Mouse (Mus musculus): ENCODE measurements at regions not wholly inside any gene's neighbourhood (a gene's known extent, or its start where the extent isn't known, plus 50 kb on each side); places are given as distances from the start of the nearest gene placed in this dataset.
A peak's percentile ranks its signal among the peaks of the same experiment; 100 is the strongest.

- WGBS, result 58% methylated on average over 4 of the region's 4 CpGs
- Histone ChIP-seq H3K27ac (ENCODE audit: low read depth) (no peak overlapping the region), H3K4me1 (ENCODE audit: control insufficient read depth, insufficient read depth) (no peaks in the 10 kb centered on the region), H3K4me3 (ENCODE audit: low read depth, low read length) (no peak overlapping the region), H3K9ac (replicated peaks; ENCODE audit: low read depth, low read length) (no peak overlapping the region), H3K36me3 (replicated peaks; ENCODE audit: control insufficient read depth, insufficient read depth, low read length) (no peaks in the 10 kb centered on the region), H3K27me3 (ENCODE audit: control insufficient read depth, insufficient read depth, low read length) (no peaks in the 10 kb centered on the region), H3K9me3 (replicated peaks; ENCODE audit: control insufficient read depth, low read length) (no peaks in the 10 kb centered on the region), H3K4me2 (ENCODE audit: low read depth, low read length) (no peak overlapping the region)
- DNase-seq (ENCODE audit: low spot score) (no peak), ATAC-seq (ENCODE audit: insufficient read depth, low read depth) (no peak)
- TF ChIP-seq CTCF (IDR thresholded peaks at IDR 0.05; ENCODE audit: low read depth) (no peak), EP300 (IDR thresholded peaks at IDR 0.05; ENCODE audit: low read depth) (no peak)
Measured at GRCm38 (mm10) chr9:84285604-84286003, 360.7 kb downstream of the Bckdhb start.

GRCm38 (mm10) chr9:84295891-84296290 lies 370.9 kb downstream of the Bckdhb start:
- no peak overlapping the region for H3K4me2 ChIP-seq (ENCODE audit: low read depth, low read length)
- no peaks in the 10 kb centered on the region for H3K27me3 ChIP-seq (ENCODE audit: control insufficient read depth, insufficient read depth, low read length)
- DNase-seq (ENCODE audit: low spot score) (no peak), ATAC-seq (ENCODE audit: insufficient read depth, low read depth) (no peak)
- H3K36me3 ChIP-seq (replicated peaks; ENCODE audit: control insufficient read depth, insufficient read depth, low read length), result no peaks in the 10 kb centered on the region
- H3K9me3 ChIP-seq (replicated peaks; ENCODE audit: control insufficient read depth, low read length), result no peaks in the 10 kb centered on the region
- TF ChIP-seq CTCF (IDR thresholded peaks at IDR 0.05; ENCODE audit: low read depth) (no peak), EP300 (IDR thresholded peaks at IDR 0.05; ENCODE audit: low read depth) (no peak)
- H3K4me3 ChIP-seq (ENCODE audit: low read depth, low read length), result no peak overlapping the region
- H3K9ac ChIP-seq (replicated peaks; ENCODE audit: low read depth, low read length), result no peak overlapping the region
- H3K27ac ChIP-seq (ENCODE audit: low read depth), result no peak overlapping the region
- H3K4me1 ChIP-seq (ENCODE audit: control insufficient read depth, insufficient read depth), result no peaks in the 10 kb centered on the region
- 67% methylated on average over 1 of the region's 1 CpGs for WGBS

DNA sequence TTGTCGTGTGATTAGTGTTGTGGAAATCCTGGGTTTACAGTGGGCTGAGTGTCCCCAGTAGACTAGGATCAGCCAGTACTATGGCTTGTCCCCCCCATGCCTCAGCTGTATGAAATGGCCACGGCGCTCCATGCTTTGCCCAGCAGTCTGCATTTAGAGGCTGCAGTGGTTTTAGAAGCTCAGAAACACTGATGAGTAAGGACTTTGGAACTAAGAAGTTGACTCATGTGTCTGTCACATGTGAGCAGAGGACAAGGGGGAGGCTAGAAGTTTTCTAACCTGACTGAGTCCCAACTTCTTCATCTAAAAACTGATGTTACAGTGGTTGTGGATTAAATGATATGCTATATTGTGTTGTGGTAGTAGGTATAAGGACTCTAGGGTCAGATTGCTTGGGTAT lies 371.5 kb downstream of the Bckdhb start:
- H3K4me1 ChIP-seq (ENCODE audit: control insufficient read depth, insufficient read depth), result no peaks in the 10 kb centered on the region
- no peak overlapping the region for H3K4me2 ChIP-seq (ENCODE audit: low read depth, low read length)
- no peaks in the 10 kb centered on the region for H3K27me3 ChIP-seq (ENCODE audit: control insufficient read depth, insufficient read depth, low read length)
- H3K36me3 ChIP-seq (replicated peaks; ENCODE audit: control insufficient read depth, insufficient read depth, low read length), result no peaks in the 10 kb centered on the region
- no peak for DNase-seq (ENCODE audit: low spot score)
- H3K27ac ChIP-seq (ENCODE audit: low read depth), result no peak overlapping the region
- no peak overlapping the region for H3K9ac ChIP-seq (replicated peaks; ENCODE audit: low read depth, low read length)
- WGBS, result 76% methylated on average over 3 of the region's 3 CpGs
- ATAC-seq (ENCODE audit: insufficient read depth, low read depth), result no peak
- TF ChIP-seq CTCF (IDR thresholded peaks at IDR 0.05; ENCODE audit: low read depth), result no peak
- no peak for TF ChIP-seq EP300 (IDR thresholded peaks at IDR 0.05; ENCODE audit: low read depth)
- H3K4me3 ChIP-seq (ENCODE audit: low read depth, low read length), result no peak overlapping the region
- H3K9me3 ChIP-seq (replicated peaks; ENCODE audit: control insufficient read depth, low read length), result no peaks in the 10 kb centered on the region

DNA sequence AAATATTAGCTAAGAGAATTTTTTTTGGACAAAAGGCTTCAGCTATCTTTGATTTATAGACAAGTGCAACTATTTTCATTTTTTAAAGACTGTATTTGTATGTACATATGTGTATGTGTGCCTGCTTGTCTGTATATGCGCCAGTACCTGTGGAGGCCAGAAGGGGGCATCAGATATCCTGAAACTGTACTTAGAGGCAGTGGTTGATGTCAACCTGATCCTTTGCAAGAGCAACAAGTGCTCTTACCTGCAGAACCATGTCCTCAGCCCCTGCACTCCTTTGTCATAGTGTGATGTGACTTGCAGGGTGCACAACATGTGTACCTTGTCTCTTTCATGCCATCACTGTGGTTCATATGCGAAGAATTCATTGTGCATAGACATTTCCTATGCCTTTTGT lies 379.5 kb downstream of the Bckdhb start:
- Histone ChIP-seq H3K27me3 (ENCODE audit: control insufficient read depth, insufficient read depth, low read length) (no peaks in the 10 kb centered on the region), H3K27ac (ENCODE audit: low read depth) (no peak overlapping the region), H3K9me3 (replicated peaks; ENCODE audit: control insufficient read depth, low read length) (no peaks in the 10 kb centered on the region), H3K4me2 (ENCODE audit: low read depth, low read length) (no peak overlapping the region), H3K9ac (replicated peaks; ENCODE audit: low read depth, low read length) (no peak overlapping the region), H3K4me3 (ENCODE audit: low read depth, low read length) (no peak overlapping the region), H3K4me1 (ENCODE audit: control insufficient read depth, insufficient read depth) (no peaks in the 10 kb centered on the region), H3K36me3 (replicated peaks; ENCODE audit: control insufficient read depth, insufficient read depth, low read length) (no peaks in the 10 kb centered on the region)
- no peak for DNase-seq (ENCODE audit: low spot score)
- WGBS, result 89% methylated on average over 2 of the region's 2 CpGs
- no peak for ATAC-seq (ENCODE audit: insufficient read depth, low read depth)
- TF ChIP-seq CTCF (IDR thresholded peaks at IDR 0.05; ENCODE audit: low read depth), result peak; percentile 4; the same call in 1 of the 2 replicates
- no peak for TF ChIP-seq EP300 (IDR thresholded peaks at IDR 0.05; ENCODE audit: low read depth)

DNA sequence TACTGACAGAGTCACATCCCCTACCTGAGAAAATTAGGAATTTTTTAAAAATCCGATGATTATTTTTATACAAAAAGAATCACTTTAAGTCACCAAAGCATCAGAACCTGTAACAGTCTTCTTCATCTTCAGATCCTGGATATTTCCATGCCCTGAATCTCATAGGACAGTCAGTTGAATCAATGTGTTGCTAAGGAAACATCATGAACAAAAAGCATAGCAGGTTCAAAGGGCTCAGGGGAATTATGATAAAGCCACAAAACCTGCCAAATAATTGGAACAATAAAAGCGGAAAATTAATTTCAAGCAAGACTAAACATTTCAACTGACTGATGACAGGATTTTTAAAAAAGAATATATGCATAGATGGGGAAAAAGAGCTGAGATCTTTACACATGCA lies 393.9 kb downstream of the Bckdhb start:
- 65% methylated on average over 2 of the region's 2 CpGs for WGBS
- H3K27ac ChIP-seq (ENCODE audit: low read depth), result no peak overlapping the region
- DNase-seq (ENCODE audit: low spot score) (no peak), ATAC-seq (ENCODE audit: insufficient read depth, low read depth) (no peak)
- H3K4me1 ChIP-seq (ENCODE audit: control insufficient read depth, insufficient read depth), result no peaks in the 10 kb centered on the region
- H3K36me3 ChIP-seq (replicated peaks; ENCODE audit: control insufficient read depth, insufficient read depth, low read length), result no peaks in the 10 kb centered on the region
- no peak for TF ChIP-seq CTCF (IDR thresholded peaks at IDR 0.05; ENCODE audit: low read depth)
- no peak for TF ChIP-seq EP300 (IDR thresholded peaks at IDR 0.05; ENCODE audit: low read depth)
- H3K4me3 ChIP-seq (ENCODE audit: low read depth, low read length), result no peak overlapping the region
- no peaks in the 10 kb centered on the region for H3K9me3 ChIP-seq (replicated peaks; ENCODE audit: control insufficient read depth, low read length)
- H3K4me2 ChIP-seq (ENCODE audit: low read depth, low read length), result no peak overlapping the region
- no peak overlapping the region for H3K9ac ChIP-seq (replicated peaks; ENCODE audit: low read depth, low read length)
- no peaks in the 10 kb centered on the region for H3K27me3 ChIP-seq (ENCODE audit: control insufficient read depth, insufficient read depth, low read length)

- no peak overlapping the region for H3K4me3 ChIP-seq (ENCODE audit: low read depth, low read length)
- ATAC-seq (ENCODE audit: insufficient read depth, low read depth), result no peak
- no peak overlapping the region for H3K9ac ChIP-seq (replicated peaks; ENCODE audit: low read depth, low read length)
- no peaks in the 10 kb centered on the region for H3K9me3 ChIP-seq (replicated peaks; ENCODE audit: control insufficient read depth, low read length)
- no peaks in the 10 kb centered on the region for H3K36me3 ChIP-seq (replicated peaks; ENCODE audit: control insufficient read depth, insufficient read depth, low read length)
- H3K4me1 ChIP-seq (ENCODE audit: control insufficient read depth, insufficient read depth), result no peaks in the 10 kb centered on the region
- H3K27ac ChIP-seq (ENCODE audit: low read depth), result no peak overlapping the region
- no peak for DNase-seq (ENCODE audit: low spot score)
- H3K27me3 ChIP-seq (ENCODE audit: control insufficient read depth, insufficient read depth, low read length), result no peaks in the 10 kb centered on the region
- WGBS, result 56% methylated on average over 2 of the region's 2 CpGs
- TF ChIP-seq CTCF (IDR thresholded peaks at IDR 0.05; ENCODE audit: low read depth) (no peak), EP300 (IDR thresholded peaks at IDR 0.05; ENCODE audit: low read depth) (no peak)
- H3K4me2 ChIP-seq (ENCODE audit: low read depth, low read length), result no peak overlapping the region
Measured at GRCm38 (mm10) chr9:84319338-84319737, 394.4 kb downstream of the Bckdhb start.

All from heart, postnatal 0 days (tissue).